Mouse (Mus musculus): Measurements from ENCODE around the gene Ccnb1ip1. TPM values are rescaled to one million over a fixed set of nuclear protein-coding genes. Genes with fewer than 3 reads are reported as not detected.

Ccnb1ip1 gene
- total and polyA plus RNA-seq, 3 experiments = 23.3 to 27.6 TPM; not detected in 1

- TF ChIP-seq NRF1 (IDR thresholded peaks at IDR 0.05; ENCODE audit: insufficient read depth, low read depth, low read length, poor library complexity, severe bottlenecking) (no peak), ZNF384 (IDR thresholded peaks at IDR 0.05; ENCODE audit: low read depth, low read length) (no peak)
These were observed 25.4 kb downstream of the Ccnb1ip1 start (continued) for GRCm38 (mm10) chr14:50782166-50782565.

GRCm38 (mm10) chr14:50771342-50771741, 36.2 kb downstream of the Ccnb1ip1 start:
- peaks cover 0 to 1% of the 10 kb centered on the region in 2 experiments; a peak in 1 of 4 replicates for H3K36me3 ChIP-seq (ENCODE audit: control insufficient read depth in 1 of 2, insufficient read depth in 2 of 2, low read length in 2 of 2)
- H3K27ac ChIP-seq (ENCODE audit: control insufficient read depth, low read depth, low read length) = no peak overlapping the region
- no peak overlapping the region for H3K9ac ChIP-seq (ENCODE audit: control insufficient read depth, low read depth, low read length, poor library complexity, severe bottlenecking)
- TF ChIP-seq MYB (IDR thresholded peaks at IDR 0.05; ENCODE audit: low read depth, low read length) = no peak
- no peak for TF ChIP-seq MEF2A (IDR thresholded peaks at IDR 0.05; ENCODE audit: extremely low read depth, insufficient replicate concordance, low read depth, low read length, poor library complexity, severe bottlenecking)
- TF ChIP-seq EP300 (IDR thresholded peaks at IDR 0.05; ENCODE audit: low read depth in 1 of 2, low read length in 2 of 2) = no peak
- TF ChIP-seq POLR2AphosphoS2 (IDR thresholded peaks at IDR 0.05; ENCODE audit: low read length) = no peak
- no peak for TF ChIP-seq E2F4 (IDR thresholded peaks at IDR 0.05; ENCODE audit: borderline replicate concordance, low read depth, low read length)
- TF ChIP-seq TAL1 (IDR thresholded peaks at IDR 0.05; ENCODE audit: low read length) = no peak
- TF ChIP-seq RCOR1 (IDR thresholded peaks at IDR 0.05; ENCODE audit: low read depth, low read length) = no peak
- TF ChIP-seq SMC3 (IDR thresholded peaks at IDR 0.05; ENCODE audit: low read depth, low read length) = peak; percentile 23; the same call in 1 of the 2 replicates
- no peak for TF ChIP-seq HCFC1 (IDR thresholded peaks at IDR 0.05; ENCODE audit: low read depth, low read length)
- no peak for TF ChIP-seq GABPA (IDR thresholded peaks at IDR 0.05; ENCODE audit: low read depth, low read length)
- no peak for TF ChIP-seq CHD2 (IDR thresholded peaks at IDR 0.05; ENCODE audit: low read length)
- peak; percentile 30 for TF ChIP-seq RAD21 (IDR thresholded peaks at IDR 0.05; ENCODE audit: low read depth, low read length)
- peak; percentile 33 to 42 (median 42); a peak in 5 of 6 replicates for TF ChIP-seq CTCF (IDR thresholded peaks at IDR 0.05 in 2 of 3, conservative IDR thresholded peaks at IDR 0.05 in 1 of 3; ENCODE audit: control insufficient read depth in 1 of 3, insufficient read depth in 1 of 3, low read depth in 2 of 3, low read length in 3 of 3, poor library complexity in 1 of 3, severe bottlenecking in 1 of 3)
- no peak for TF ChIP-seq POLR2AphosphoS5 (IDR thresholded peaks at IDR 0.05; ENCODE audit: borderline replicate concordance, low read depth, low read length)
- TF ChIP-seq ZNF384 (IDR thresholded peaks at IDR 0.05; ENCODE audit: low read depth, low read length) = 0 out of 2 replicates have a peak, but pooled peaks have one; percentile 13
- TF ChIP-seq MAZ (IDR thresholded peaks at IDR 0.05; ENCODE audit: low read depth, low read length) = no peak
- TF ChIP-seq JUND (IDR thresholded peaks at IDR 0.05; ENCODE audit: low read depth, low read length) = no peak
- no peak for TF ChIP-seq NRF1 (IDR thresholded peaks at IDR 0.05; ENCODE audit: insufficient read depth, low read depth, low read length, poor library complexity, severe bottlenecking)
- no peak for TF ChIP-seq MXI1 (IDR thresholded peaks at IDR 0.05; ENCODE audit: low read depth, low read length)
- no peak for TF ChIP-seq ETS1 (IDR thresholded peaks at IDR 0.05; ENCODE audit: low read depth, low read length)
- TF ChIP-seq BHLHE40 (IDR thresholded peaks at IDR 0.05; ENCODE audit: borderline replicate concordance, low read depth, low read length) = no peak
- TF ChIP-seq TCF12 (IDR thresholded peaks at IDR 0.05; ENCODE audit: low read depth, low read length) = no peak
- TF ChIP-seq ZKSCAN1 (IDR thresholded peaks at IDR 0.05; ENCODE audit: low read depth, low read length) = no peak
- no peak for TF ChIP-seq GATA1 (IDR thresholded peaks at IDR 0.05; ENCODE audit: low read depth, low read length)
- TF ChIP-seq UBTF (IDR thresholded peaks at IDR 0.05; ENCODE audit: borderline replicate concordance, insufficient read depth, low read depth, low read length) = no peak
- TF ChIP-seq NELFE (IDR thresholded peaks at IDR 0.05; ENCODE audit: low read depth, low read length) = no peak
- TF ChIP-seq MAX (IDR thresholded peaks at IDR 0.05; ENCODE audit: low read length) = no peak
- TF ChIP-seq ZMIZ1 (IDR thresholded peaks at IDR 0.05; ENCODE audit: low read depth, low read length) = no peak
- 0 out of 2 replicates have a peak, but pooled peaks have one; percentile 18 for TF ChIP-seq ZC3H11A (IDR thresholded peaks at IDR 0.05; ENCODE audit: low read depth, low read length)
- peak; percentile 38; the same call in 1 of the 2 replicates for TF ChIP-seq MYC (IDR thresholded peaks at IDR 0.05; ENCODE audit: low read depth, low read length)
- H3K79me2 ChIP-seq (ENCODE audit: control insufficient read depth, insufficient read depth, low read length, poor library complexity) = no peaks in the 10 kb centered on the region
- H3K4me3 ChIP-seq (ENCODE audit: control insufficient read depth in 1 of 2, insufficient read depth in 1 of 2, low read depth in 2 of 2, low read length in 2 of 2) = no peak overlapping the region
- no peaks in the 10 kb centered on the region for H3K4me1 ChIP-seq (ENCODE audit: control insufficient read depth in 1 of 2, insufficient read depth in 2 of 2, low read length in 2 of 2)
- peak; percentile 55 for DNase-seq (ENCODE audit: low read depth, low spot score)
- H3K27me3 ChIP-seq (ENCODE audit: control insufficient read depth in 1 of 2, insufficient read depth in 2 of 2, low read length in 2 of 2) = no peaks in the 10 kb centered on the region
- H3K9me3 ChIP-seq (replicated peaks; ENCODE audit: insufficient read depth, low read length) = no peaks in the 10 kb centered on the region

Data from MEL (cell line).